Mouse (Mus musculus) midbrain, embryonic 12.5 days (tissue): ENCODE measurements around the gene Bglap. TPM values are rescaled to one million over a fixed set of nuclear protein-coding genes. Genes with fewer than 3 reads are reported as not detected.
"Not testable (repeated sequence)": the region's sequence is repeated elsewhere in the genome, so short reads cannot be mapped to it uniquely, and the experiment has no call there.

Experiments used
- ATAC-seq: fragments of 200-750 bp; cut with Nextera tagmentation; 2 replicates; pipeline ENCODE4 v1.8.0; 2017; ENCODE audit warnings: low read depth, moderate TSS enrichment, moderate library complexity; ENCODE audit not compliant: low FRiP score
- H3K27ac ChIP-seq: fragments of 300-500 bp; sonication (generic); replicated peaks from 2 replicates; pipeline ENCODE4 v1.5.1; 2016; ENCODE audit warnings: mild to moderate bottlenecking
- H3K27me3 ChIP-seq: fragments of 300-500 bp; sonication (generic); 2 replicates; pipeline ENCODE4 v1.6.1; 2016; ENCODE audit warnings: mild to moderate bottlenecking
- H3K36me3 ChIP-seq: fragments of 300-500 bp; sonication (generic); 2 replicates; pipeline ENCODE4 v1.6.1; 2016
- H3K4me1 ChIP-seq: fragments of 300-500 bp; sonication (generic); 2 replicates; pipeline ENCODE4 v1.6.1; 2016
- H3K4me2 ChIP-seq: fragments of 300-500 bp; sonication (generic); replicated peaks from 2 replicates; pipeline ENCODE4 v1.6.1; 2016; ENCODE audit warnings: mild to moderate bottlenecking, moderate library complexity
- H3K4me3 ChIP-seq: fragments of 300-500 bp; sonication (generic); 2 replicates; pipeline ENCODE4 v1.5.1; 2016; ENCODE audit warnings: mild to moderate bottlenecking
- H3K9ac ChIP-seq: fragments of 300-500 bp; sonication (generic); replicated peaks from 2 replicates; pipeline ENCODE4 v1.6.1; 2016; ENCODE audit warnings: mild to moderate bottlenecking, moderate library complexity
- H3K9me3 ChIP-seq: fragments of 300-500 bp; sonication (generic); 2 replicates; pipeline ENCODE4 v1.6.1; 2016; ENCODE audit warnings: mild to moderate bottlenecking
- WGBS: fragments of 180-500 bp; shearing (Covaris S2); methylation state at CpG from one replicate; pipeline ENCODE4 v1.1.7; 2016; 5-methylcytosine and 5-hydroxymethylcytosine counted together
- polyA plus RNA-seq: library from polyadenylated mRNA; unstranded; fragments of >200 nt; fragmentation: Nextera tagmentation; extraction: Ambion mirVana; gene quantifications from 2 replicates; pipeline ENCODE4 v1.2.1, GENCODE M21; 2016

Gene Bglap
- polyA plus RNA-seq, 1 experiment from 2014 or later = not detected

DNA sequence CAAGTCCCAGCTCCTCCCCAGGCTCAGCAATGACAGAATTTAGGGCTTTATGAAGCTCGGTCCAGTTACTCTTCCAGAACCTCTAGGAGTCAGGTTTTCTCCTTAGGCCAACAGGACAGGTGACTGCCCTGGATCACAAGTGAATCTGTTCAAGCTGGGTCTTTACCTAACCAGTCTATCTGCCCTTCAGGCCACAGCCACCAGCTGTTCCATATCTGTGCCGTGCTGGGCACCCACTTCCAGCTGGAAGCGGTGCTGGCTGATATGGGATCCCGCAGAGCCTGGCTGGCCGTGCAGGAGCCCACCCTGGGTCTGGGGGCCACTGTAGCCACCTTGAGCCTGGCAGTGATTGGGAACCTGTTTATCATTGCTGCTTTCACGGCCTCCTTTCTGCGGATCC, 1.9 kb downstream of the Bglap start:
- H3K4me2 ChIP-seq, H3K4me1 ChIP-seq, H3K27me3 ChIP-seq, H3K27ac ChIP-seq, H3K4me3 ChIP-seq, ATAC-seq, H3K36me3 ChIP-seq, H3K9ac ChIP-seq, H3K9me3 ChIP-seq: not testable (repeated sequence)
- 59% methylated on average over 3 of the region's 7 CpGs for WGBS

DNA sequence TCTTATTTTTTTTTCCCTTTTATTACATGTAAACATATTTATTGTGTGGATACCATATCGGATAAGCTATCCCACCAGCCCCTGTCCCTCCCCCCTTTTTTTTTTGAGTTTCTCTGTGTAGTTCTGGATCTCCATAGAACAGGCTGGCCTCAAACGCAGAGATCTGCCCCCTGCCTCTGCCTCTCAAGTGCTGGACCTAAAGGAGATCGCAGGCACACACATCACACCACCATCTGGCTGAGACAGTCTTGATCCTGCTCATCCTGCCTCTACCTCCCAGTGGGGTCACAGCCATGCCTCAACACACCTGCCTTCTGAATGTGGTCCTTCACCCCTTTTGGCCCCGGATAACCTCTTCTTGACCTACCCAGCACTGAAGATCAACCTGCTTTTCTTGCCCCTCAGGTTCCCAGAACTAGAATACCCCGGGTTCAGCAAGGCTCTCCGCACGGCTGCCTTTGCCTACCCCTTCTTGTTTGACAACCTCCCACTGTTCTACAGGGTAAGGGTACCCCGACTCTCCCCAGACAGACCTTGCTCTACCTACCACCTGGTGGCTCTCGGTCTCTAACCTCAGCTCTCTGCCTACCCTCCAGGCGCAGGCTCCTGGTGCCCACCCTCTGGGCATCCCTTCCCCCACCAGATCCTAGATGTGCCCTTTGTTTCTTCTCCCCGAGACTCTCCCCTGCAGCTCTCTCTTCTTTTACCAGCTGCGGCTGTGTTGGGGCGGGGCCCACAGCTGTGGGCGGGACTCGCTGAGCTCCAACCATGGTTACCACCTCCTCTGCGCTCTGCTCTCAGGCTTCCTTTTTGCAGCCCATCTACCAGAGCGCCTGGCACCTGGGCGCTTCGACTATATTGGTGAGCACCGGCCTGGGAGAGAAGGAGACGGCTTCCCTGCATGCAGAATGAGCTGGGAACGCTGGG, 2.6 kb downstream of the Bglap start:
- Histone ChIP-seq H3K27ac (peak overlapping the region; percentile 67), H3K9ac (peak overlapping the region; percentile 41; the same call in 1 of the 2 replicates), H3K4me3 (peak overlapping the region; percentile 24; the same call in 1 of the 2 replicates), H3K4me2 (peak overlapping the region; percentile 45)
- H3K27me3 ChIP-seq, H3K36me3 ChIP-seq, H3K9me3 ChIP-seq, H3K4me1 ChIP-seq: not testable (repeated sequence)
- peak; percentile 88 for ATAC-seq
- WGBS = 5% methylated on average over 22 of the region's 22 CpGs

DNA sequence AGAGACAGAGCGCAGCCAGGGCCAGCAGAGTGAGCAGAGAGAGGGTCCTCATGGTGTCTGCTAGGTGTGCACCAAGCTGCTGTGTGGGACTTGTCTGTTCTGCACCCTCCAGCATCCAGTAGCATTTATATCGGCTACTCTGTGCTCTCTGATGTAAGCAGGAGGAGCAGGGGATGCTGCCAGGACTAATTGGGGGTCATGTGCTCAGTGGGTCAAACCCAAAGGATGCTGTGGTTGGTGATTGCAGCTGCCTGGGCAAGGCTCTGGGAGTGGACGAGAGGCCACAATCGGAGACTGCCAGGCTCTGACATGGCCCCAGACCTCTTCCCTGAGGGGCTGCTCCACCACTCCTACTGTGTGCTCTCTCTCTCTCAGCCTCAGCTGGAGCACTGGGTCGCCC, 5.7 kb downstream of the Bglap start, which contains the start of gene Bglap2:
Bglap2 (minus strand) TSS at position 101 of the 400 bp plus-strand sequence.
- not testable (repeated sequence) for H3K9me3 ChIP-seq, H3K4me3 ChIP-seq, H3K36me3 ChIP-seq, ATAC-seq, H3K9ac ChIP-seq, H3K27me3 ChIP-seq, H3K27ac ChIP-seq, H3K4me2 ChIP-seq
- WGBS = 83% methylated on average over 5 of the region's 5 CpGs
- peaks cover 12% of the 10 kb centered on the region; the same call in 1 of the 2 replicates for H3K4me1 ChIP-seq

DNA sequence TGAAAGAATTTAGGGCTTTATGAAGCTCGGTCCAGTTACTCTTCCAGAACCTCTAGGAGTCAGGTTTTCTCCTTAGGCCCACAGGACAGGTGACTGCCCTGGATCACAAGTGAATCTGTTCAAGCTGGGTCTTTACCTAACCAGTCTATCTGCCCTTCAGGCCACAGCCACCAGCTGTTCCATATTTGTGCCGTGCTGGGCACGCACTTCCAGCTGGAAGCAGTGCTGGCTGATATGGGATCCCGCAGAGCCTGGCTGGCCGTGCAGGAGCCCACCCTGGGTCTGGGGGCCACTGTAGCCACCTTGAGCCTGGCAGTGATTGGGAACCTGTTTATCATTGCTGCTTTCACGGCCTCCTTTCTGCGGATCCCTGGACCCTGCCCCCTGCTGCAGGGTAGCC, 7.6 kb downstream of the Bglap start:
- H3K4me2 ChIP-seq = peak overlapping the region; percentile 29; the same call in 1 of the 2 replicates
- not testable (repeated sequence) for H3K9ac ChIP-seq, ATAC-seq, H3K4me1 ChIP-seq, H3K27me3 ChIP-seq, H3K36me3 ChIP-seq, H3K4me3 ChIP-seq, H3K9me3 ChIP-seq
- 31% methylated on average over 7 of the region's 7 CpGs for WGBS
- 0 out of 2 replicates have a peak overlapping the region, but pooled peaks have one; percentile 4 for H3K27ac ChIP-seq

DNA sequence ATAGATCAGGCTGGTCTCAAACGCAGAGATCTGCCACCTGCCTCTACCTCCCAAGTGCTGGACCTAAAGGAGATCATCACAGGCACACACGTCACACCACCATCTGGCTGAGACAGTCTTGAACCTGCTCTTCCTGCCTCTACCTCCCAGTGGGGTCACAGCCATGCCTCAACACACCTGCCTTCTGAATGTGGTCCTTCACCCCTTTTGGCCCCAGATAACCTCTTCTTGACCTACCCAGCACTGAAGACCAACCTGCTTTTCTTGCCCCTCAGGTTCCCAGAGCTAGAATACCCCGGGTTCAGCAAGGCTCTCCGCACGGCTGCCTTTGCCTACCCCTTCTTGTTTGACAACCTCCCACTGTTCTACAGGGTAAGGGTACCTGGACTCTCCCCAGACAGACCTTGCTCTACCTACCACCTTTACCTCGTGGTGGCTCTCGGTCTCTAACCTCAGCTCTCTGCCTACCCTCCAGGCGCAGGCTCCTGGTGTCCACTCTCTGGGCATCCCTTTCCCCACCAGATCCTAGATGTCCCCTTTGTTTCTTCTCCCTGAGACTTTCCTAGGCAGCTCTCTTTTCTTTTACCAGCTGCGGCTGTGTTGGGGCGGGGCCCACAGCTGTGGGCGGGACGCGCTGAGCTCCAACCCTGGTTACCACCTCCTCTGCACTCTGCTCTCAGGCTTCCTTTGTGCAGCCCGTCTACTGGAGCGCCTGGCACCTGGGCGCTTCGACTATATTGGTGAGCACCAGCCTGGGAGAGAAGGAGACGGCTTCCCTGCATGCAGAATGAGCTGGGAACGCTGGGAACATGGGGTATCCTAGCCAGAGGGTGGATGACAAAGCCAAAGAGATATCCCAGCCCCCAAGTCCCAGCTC, 8.3 kb downstream of the Bglap start:
- H3K4me3 ChIP-seq, H3K36me3 ChIP-seq, H3K9ac ChIP-seq, H3K4me1 ChIP-seq, H3K9me3 ChIP-seq, H3K27me3 ChIP-seq: not testable (repeated sequence)
- ATAC-seq = peak; percentile 90
- Histone ChIP-seq H3K27ac (0 out of 2 replicates have a peak overlapping the region, but pooled peaks have one; percentile 4), H3K4me2 (peak overlapping the region; percentile 29)
- WGBS = 9% methylated on average over 19 of the region's 19 CpGs

DNA sequence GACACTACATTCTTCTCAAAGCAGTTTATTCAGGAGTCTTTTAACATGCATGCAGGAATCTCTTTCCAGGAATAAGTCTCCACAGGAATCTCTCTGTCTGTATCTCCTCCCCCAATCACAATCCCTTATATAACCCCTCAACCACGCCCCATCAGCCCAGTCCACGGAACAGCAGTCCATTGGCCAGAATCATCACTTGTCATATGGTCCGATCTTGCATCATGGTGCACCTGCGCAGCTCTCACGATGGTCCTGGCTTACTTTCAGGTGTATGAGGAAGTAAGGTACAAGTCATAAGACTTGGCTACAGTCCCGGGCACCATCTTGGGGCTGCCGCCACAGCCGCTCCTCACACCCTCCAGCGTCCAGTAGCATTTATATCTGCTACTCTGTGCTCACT, 11.6 kb downstream of the Bglap start, which contains the start of gene Bglap3:
Bglap3 (minus strand) TSS at position 101 of the 400 bp plus-strand sequence.
- not testable (repeated sequence) for H3K27me3 ChIP-seq, H3K36me3 ChIP-seq, H3K4me3 ChIP-seq, ATAC-seq, H3K4me1 ChIP-seq, H3K9ac ChIP-seq, H3K4me2 ChIP-seq, H3K27ac ChIP-seq, H3K9me3 ChIP-seq
- 95% methylated on average over 9 of the region's 9 CpGs for WGBS

DNA sequence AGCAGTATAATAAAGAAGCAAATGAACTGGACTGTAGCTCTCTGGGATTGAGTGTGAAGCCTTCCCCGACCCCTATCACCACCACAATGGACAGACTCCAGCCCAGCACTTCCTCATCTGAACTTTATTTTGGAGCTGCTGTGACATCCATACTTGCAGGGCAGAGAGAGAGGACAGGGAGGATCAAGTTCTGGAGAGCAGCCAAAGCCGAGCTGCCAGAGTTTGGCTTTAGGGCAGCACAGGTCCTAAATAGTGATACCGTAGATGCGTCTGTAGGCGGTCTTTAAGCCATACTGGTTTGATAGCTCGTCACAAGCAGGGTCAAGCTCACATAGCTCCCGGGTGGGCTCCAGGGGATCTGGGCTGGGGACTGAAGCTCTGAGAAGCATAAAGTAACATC, 15.8 kb downstream of the Bglap start:
- 90% methylated on average over 7 of the region's 7 CpGs for WGBS
- not testable (repeated sequence) for H3K9ac ChIP-seq, H3K9me3 ChIP-seq, H3K36me3 ChIP-seq, H3K27ac ChIP-seq, H3K4me1 ChIP-seq, ATAC-seq, H3K4me2 ChIP-seq, H3K4me3 ChIP-seq
- H3K27me3 ChIP-seq = peaks cover 30% of the 10 kb centered on the region

DNA sequence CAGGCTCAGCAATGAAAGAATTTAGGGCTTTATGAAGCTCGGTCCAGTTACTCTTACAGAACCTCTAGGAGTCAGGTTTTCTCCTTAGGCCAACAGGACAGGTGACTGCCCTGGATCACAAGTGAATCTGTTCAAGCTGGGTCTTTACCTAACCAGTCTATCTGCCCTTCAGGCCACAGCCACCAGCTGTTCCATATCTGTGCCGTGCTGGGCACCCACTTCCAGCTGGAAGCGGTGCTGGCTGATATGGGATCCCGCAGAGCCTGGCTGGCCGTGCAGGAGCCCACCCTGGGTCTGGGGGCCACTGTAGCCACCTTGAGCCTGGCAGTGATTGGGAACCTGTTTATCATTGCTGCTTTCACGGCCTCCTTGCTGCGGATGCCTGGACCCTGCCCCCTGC, 16.7 kb downstream of the Bglap start:
- not testable (repeated sequence) for H3K9me3 ChIP-seq, H3K9ac ChIP-seq, H3K27ac ChIP-seq, H3K4me1 ChIP-seq, H3K4me2 ChIP-seq, H3K36me3 ChIP-seq, H3K4me3 ChIP-seq
- peaks cover 32% of the 10 kb centered on the region for H3K27me3 ChIP-seq
- 39% methylated on average over 3 of the region's 7 CpGs for WGBS
- ATAC-seq = peak; percentile 24

DNA sequence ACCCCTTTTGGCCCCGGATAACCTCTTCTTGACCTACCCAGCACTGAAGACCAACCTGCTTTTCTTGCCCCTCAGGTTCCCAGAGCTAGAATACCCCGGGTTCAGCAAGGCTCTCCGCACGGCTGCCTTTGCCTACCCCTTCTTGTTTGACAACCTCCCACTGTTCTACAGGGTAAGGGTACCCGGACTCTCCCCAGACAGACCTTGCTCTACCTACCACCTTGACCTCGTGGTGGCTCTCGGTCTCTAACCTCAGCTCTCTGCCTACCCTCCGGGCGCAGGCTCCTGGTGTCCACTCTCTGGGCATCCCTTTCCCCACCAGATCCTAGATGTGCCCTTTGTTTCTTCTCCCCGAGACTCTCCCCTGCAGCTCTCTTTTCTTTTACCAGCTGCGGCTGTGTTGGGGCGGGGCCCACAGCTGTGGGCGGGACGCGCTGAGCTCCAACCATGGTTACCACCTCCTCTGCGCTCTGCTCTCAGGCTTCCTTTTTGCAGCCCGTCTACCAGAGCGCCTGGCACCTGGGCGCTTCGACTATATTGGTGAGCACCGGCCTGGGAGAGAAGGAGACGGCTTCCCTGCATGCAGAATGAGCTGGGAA, 17.3 kb downstream of the Bglap start:
- peaks cover 32% of the 10 kb centered on the region for H3K27me3 ChIP-seq
- H3K9me3 ChIP-seq, H3K4me1 ChIP-seq, H3K9ac ChIP-seq, H3K27ac ChIP-seq: not testable (repeated sequence)
- peak overlapping the region; percentile 42 for H3K4me2 ChIP-seq
- WGBS = under 1% methylated on average over 18 of the region's 22 CpGs
- peak; percentile 85 for ATAC-seq
- H3K4me3 ChIP-seq = peak overlapping the region; percentile 21
- H3K36me3 ChIP-seq = peaks cover 12% of the 10 kb centered on the region

DNA sequence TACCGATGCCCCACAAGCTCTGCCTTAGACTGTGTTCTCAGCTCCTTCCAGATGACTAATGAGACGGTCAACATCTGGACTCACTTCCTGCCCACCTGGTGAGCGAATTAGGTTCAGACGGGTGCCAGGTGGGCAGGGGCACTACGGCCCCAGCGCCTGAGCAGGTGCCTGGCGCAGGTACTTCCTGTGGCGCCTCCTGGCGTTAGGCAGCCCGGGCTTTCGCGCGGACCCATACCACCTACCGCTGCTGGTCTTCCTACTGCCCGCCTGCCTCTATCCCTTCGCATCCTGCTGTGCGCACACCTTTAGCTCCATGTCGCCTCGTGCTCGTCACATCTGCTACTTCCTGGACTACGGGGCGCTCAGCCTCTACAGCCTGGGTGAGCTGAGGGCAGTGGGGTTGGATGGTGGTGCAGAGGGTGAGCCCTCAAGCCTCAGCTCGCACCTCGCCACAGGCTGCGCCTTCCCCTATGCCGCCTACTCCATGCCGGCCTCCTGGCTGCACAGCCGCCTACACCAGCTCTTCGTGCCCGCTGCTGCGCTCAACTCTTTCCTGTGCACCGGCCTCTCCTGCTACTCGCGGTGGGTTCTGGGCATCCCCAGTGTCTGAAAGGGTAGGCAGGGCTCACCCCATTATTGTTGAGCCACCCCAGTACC, 18.4 kb downstream of the Bglap start:
- no peak for ATAC-seq
- 35% methylated on average over 34 of the region's 34 CpGs for WGBS
- peaks cover 32% of the 10 kb centered on the region for H3K27me3 ChIP-seq
- H3K27ac ChIP-seq = no peak overlapping the region
- H3K36me3 ChIP-seq = peaks cover 23% of the 10 kb centered on the region
- H3K4me3 ChIP-seq = no peak overlapping the region
- H3K9ac ChIP-seq = no peak overlapping the region
- peaks cover 3% of the 10 kb centered on the region; the same call in 1 of the 2 replicates for H3K4me1 ChIP-seq
- 0 out of 2 replicates have a peak overlapping the region, but pooled peaks have one; percentile 11 for H3K4me2 ChIP-seq
- peaks cover 8% of the 10 kb centered on the region; the same call in 1 of the 2 replicates for H3K9me3 ChIP-seq

DNA sequence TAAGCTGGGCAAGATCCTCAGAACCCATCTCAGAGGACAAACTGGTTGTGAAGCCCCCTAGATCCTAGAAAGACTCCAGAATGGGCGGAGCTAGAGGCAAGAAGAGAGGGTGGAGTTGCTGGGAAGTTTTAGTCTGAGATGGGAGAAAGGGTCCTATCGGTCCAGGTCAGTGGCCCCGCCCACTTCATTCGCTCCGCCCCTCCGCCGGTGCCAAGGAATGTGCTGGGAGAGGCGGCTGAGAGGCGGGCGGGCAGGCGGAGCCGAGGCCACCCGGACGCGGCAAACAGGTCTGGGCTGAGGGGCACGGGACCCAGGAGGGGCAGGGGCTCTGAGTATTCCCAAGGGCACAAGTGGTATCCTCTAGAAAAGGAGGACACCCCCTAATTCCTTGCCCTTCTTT, 19.9 kb downstream of the Bglap start, which contains the start of gene Paqr6:
Paqr6 (plus strand) TSS at position 248 of the 400 bp plus-strand sequence.
- Histone ChIP-seq H3K4me2 (no peak within 1 kb of the TSS; the same call in 1 of the 2 replicates), H3K27me3 (peaks cover 32% of the 10 kb centered on the region), H3K27ac (no peak within 1 kb of the TSS), H3K9me3 (no peaks in the 10 kb centered on the region), H3K9ac (no peak within 1 kb of the TSS), H3K36me3 (peaks cover 38% of the 10 kb centered on the region), H3K4me3 (no peak within 1 kb of the TSS), H3K4me1 (peaks cover 5% of the 10 kb centered on the region; the same call in 1 of the 2 replicates)
- ATAC-seq = no peak
- WGBS = 2% methylated on average over 16 of the region's 16 CpGs
